Mouse (Mus musculus): Measurements from ENCODE around the gene Aoah.

Aoah gene

DNA sequence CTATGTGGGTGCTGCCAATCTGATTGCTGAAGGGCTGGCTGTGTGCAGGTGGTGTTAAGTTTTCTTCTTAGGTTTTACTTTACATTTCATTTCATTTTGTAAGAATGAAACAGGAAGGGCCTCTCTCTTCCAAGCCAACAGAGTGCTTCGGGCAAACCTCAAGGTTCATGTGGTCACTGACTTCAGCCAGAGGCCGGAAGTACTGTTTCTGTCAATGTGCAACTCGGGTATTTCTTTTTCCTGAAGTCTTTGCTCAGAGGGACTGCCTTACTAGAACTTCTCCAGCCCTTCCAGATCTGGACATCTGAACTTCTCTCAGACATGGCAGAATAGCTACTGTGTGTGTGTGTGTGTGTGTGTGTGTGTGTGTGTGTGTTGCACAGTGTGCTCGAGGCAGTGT is at the start of gene Aoah:
Gene Aoah (plus strand): TSS at position 213 of the 400 bp plus-strand sequence.
- DNase-seq (ENCODE audit: low read depth, low spot score), result no peak

DNA sequence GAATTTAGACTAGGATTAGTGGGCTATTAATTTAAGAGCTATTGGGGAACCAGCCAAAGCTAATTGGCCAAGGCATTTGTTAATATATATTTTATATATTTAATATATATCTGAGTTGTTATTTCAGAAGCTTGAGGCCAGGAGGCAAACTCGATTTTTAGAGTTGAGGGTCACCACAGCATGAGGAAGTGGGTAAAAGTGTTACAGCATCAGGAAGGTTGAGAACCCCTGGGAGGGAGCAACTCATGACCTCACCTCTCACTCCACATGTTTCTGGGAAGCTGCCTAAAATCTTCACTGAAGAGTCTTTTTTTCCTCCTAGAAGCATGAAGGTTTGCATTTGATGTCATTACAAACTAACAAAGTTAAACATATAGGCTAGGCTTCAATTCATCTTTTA is 39.1 kb upstream of the Aoah start:
- no peak for DNase-seq (ENCODE audit: low read depth, low spot score)

DNA sequence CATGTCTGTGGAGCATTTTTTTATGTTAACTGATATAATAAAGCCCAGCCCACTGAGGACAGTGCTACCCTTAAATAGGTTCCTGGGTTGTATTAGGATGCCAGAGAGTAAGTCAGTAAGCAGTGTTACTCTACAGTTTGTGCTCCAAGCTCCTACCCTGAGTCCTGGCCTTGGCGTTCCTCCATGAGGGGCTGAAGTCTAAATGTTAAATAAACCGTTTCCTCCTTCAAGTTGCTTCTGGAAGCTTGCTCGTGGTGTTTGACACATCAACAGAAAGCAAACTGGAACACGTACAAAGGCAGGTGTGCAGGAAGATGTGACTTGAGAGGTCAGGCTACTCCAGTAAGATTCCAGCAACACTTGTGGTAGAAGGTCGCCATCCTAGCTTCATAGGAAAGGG is 10.3 kb upstream of the Aoah start:
- no peak for DNase-seq (ENCODE audit: low read depth, low spot score)

DNA sequence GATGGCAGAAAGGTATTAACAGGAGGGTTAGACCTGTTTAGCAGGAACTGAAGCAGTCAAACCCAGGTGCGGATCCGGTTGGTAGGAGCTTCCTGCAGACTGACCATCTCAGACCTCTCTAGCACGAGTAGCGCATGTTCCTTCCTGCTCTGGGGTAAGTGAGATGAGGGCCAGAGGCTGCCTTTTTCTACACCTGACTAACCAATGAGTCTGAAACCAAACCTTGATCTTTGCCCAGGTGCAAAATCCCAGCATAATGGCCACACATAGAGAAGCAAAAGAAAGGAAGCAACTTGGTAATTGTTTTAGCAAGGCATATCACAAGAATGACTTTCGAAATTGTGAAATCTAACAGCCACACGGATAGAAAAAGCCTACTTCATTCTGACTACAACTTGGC is 9.9 kb upstream of the Aoah start:
- no peak for DNase-seq (ENCODE audit: low read depth, low spot score)

DNA sequence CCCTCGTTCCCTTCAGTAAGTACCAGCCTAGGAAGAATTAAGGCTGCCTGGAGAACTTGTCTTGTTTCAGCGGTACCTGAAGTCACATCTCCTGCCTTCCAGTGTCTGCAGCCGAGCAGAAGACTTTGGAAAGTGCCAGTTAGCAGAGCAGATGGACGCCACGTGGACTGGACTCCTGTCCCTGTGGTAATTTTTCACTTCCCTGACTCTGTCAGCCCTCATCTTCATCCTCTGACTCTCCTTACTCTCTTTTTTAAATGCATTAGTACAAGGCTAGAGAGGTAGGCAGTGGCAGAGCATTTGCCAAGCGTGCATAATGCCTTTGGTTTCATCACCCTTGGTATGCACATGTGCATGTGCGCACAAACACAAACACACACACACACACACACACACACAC is 8.0 kb upstream of the Aoah start:
- DNase-seq (ENCODE audit: low read depth, low spot score), result peak; percentile 61

DNA sequence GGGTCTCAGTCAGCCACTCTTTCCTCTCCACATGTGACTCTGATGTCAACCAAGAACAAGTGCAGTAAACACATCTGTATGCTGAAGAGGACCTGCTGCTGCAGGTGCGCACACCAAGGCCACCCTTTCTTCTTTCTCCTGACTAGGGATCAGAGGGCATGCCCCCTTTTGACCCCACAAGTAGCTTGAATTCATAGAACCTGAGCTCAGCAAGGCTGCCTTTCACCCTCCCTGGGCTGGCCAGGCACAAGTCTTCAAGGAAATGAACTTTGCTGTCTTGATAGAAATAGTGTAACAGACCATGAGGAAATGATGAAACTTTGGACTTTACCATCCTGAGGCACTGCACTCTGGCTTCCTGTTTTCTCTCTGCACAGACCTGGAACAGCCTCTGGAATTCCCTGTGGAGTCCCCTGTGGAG is 7.1 kb upstream of the Aoah start:
- DNase-seq (ENCODE audit: low read depth, low spot score), result no peak

DNA sequence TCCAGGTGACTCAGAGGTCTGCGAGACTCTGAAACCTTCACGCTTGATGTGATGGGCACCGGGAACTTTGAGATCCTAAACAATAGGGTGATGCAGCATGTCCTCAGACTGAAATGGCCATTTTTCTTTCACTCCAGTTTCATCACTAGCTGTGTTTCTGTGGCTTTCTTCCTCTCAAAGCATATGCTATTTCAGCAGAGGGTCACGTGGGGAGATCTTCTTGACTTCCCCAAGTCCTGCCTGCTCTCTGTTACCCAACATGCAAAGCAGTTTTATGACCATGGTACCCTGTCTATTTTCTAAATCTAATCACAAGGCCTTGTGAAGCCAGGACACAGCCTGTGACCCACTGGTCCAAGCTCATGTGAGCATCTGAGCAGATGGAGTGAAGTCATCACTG is 6.0 kb upstream of the Aoah start:
- DNase-seq (ENCODE audit: low read depth, low spot score), result no peak

DNA sequence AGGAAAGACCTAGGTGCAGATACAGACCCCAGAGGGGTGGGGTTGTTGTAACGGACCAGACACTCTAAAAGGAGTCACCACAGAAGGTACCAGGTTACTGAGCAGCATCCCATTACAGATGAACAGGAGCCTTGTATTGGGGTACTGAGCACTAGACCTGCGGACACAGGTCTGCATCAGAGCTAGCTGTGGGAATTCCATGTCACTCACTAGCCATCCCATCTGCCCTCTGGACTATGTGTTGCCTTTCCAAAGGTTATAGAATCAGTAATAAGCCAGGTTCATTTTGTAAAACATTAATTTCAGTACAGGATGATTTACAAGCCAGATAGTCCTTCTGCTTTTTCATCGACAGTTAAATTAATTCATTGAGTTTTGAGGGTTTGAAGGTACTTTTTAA is 2.7 kb downstream of the Aoah start:
- DNase-seq (ENCODE audit: low read depth, low spot score), result no peak

DNA sequence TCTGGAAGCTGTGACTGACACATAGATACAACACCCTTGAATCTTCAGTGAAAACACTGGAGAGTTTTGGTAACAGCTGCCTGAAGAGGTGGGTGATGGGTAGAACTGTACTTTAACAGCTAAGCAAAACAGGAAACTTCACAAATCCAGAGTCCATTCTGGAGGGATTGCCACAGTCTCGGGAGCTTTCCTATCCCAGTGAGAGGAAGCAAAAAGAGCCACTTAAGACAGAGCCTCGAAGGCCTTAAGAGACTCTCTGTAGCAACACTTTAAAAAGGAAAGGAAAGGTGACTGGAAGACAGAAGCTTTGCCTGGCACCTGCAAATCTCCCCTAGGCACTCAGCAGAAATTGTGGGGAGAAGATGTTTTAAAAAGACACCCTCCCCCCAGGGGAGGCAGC is 4.6 kb downstream of the Aoah start:
- DNase-seq (ENCODE audit: low read depth, low spot score), result no peak

DNA sequence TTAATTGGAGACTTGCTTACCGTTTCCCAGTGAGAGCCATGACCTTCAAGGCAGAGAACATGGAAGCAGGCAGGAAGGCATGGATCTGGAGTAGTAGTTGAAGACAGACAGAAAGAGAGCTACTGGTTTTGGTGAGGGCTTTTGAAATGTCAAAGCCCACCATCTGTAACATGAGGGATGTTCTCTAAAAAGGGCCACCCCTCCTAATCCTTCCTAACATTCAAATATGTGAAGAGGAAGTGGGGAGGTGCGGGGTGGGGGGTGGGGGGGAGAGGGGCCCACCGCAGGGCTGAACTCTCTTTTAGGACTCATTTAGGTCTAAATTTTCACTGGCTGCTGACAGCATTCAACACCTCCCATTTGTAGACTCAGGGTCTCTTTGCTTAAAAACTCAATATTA is 5.9 kb downstream of the Aoah start:
- DNase-seq (ENCODE audit: low read depth, low spot score), result no peak

DNA sequence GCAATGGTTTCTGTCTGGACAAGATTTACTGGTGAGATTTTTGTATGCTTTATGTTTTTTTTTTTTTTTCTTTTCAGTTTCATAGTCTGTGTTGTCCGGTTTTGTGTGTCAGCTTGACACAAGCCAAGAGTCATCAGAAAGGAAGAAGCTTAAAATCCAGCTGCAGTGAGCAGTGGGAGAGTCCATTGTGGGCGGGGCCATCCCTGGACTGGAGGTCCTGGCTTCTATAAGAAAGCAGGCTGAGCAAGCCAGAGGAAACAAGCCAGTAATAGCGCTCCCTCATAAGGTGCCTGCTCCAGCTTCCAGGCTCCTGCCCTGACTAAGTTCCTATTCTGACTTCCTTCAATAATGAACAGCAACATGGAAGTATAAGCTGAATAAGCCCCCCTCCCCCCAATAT is 6.7 kb downstream of the Aoah start:
- no peak for DNase-seq (ENCODE audit: low read depth, low spot score)

DNA sequence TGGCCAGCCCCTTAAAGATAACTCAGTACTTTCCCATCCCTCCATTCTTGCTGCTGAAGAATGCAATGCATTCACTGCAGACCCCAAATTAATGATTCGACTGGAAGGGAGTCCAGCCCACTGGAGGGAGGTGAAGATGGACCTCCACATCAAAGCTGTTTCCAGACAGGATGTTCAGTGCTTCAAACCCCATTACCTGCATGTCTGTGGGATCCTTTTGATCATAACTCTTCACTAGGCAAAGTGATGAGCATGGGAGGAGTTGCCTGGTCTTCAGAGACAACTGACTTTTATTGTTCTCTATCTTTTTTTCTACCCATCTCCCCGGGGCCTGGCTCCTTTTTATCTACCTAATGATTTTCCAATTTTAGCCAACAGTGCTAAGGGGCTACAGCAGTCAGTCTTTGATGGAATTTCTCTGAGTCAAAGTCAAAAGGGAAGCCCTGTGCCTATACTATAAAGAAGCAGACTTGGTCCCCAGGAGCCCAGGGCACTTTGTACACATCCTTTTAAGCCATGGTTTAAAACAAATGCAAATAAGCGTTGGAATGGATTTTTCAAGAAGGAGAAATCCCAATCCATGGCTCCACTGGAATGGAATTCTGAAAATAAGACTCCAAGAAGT is 18.0 kb downstream of the Aoah start:
- DNase-seq (ENCODE audit: low read depth, low spot score), result no peak

DNA sequence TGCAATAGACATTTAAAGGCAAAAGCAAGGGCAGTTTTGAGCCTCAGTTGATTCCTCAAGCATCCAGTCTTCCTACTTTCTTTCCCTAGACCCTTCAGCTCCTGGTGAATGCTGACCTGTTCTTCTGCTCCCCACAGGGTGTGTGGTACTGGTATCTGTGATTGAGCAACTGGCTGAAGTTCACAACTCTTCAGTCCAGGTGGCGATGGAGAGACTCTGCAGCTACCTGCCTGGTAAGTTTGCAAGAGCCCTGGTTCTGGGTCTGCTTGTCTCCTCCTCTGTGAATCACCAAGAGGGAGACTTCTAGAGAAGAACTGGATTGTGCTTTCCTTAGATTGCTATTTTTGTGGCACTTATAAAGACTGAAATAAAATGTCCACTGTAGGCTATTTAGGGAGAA is 22.5 kb downstream of the Aoah start:
- DNase-seq (ENCODE audit: low read depth, low spot score), result no peak

DNA sequence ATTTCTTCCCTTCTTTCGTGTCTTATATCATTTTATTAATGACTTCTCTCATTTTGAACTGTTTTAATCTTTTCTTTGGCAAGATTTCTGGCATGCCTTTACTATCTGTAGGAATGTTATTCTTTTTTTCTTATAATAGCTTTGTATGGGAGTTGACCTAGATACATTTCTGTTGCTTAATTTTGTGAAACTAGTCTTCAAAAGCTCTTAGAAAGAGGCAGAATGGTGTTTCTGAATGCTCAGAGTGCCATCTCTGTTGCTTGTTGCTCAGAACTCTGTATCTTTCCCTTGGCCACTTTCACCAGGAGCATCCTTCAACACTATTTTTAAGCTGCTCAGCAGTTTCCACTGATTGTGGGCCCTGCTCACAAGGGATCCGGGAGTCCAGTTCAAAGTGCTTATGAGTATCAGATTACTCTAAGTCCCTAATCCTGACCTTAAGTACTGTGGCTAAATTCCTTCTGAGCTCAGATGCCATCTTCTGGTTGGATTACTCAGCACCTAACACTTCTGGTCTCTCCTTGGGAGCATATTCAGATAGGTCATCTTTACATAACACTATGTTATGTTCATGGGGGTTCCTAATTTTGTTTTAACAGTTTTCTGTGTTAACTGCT is 26.9 kb downstream of the Aoah start:
- peak; percentile 47 for DNase-seq (ENCODE audit: low read depth, low spot score)

DNA sequence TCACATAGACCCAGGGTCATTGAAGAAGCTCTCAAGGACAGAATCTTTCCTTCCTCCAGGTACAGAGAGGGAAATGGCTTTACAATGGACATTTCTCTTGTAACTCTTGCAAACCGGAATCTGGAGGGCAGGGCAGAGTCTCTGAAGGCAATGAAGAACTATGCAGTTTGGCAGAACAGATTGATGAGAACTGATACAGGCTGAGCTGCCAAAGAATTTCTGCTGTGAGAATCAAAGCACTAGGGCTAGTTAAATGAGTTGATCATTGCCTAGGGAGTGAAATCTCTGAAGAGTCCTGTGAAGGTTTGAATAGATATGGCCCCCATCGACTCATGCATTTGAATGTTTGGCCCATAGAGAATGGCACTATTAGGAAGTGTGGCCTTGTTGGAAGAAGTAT is 34.8 kb downstream of the Aoah start:
- no peak for DNase-seq (ENCODE audit: low read depth, low spot score)

DNA sequence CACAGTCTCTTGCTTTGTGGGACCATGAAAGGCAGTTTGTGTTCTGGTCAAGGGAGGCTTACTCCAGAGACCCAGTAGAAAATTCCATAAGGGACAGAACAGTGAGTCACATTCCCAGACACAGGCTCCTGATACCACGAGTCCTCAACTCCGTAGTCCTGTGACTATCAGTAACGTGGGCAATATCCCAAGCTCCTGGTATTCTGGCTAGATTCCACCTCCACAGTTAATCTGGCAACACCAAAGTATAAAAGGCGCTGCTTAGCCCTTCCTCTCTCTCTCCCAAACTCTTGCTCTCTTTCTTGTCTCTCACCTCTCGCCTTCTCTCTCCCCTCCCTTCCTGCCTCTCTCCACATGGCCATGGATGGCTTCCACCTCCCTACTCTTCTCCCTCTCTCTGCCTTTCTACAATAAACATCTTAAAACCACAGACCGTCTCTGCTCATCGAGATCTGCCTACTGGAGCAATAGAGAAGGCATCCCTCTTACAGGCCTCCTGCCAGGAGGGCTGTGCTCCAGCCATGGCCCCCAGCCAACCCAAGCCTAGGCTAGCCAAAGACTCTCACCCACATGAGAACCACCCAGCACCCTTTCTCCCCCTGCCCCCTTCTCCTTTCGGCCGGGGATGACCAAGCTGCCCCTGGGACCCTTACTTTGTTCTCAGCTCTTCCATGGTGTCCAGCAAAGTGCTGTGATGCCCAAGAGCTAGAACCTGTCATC is 35.4 kb downstream of the Aoah start:
- DNase-seq (ENCODE audit: low read depth, low spot score), result no peak

DNA sequence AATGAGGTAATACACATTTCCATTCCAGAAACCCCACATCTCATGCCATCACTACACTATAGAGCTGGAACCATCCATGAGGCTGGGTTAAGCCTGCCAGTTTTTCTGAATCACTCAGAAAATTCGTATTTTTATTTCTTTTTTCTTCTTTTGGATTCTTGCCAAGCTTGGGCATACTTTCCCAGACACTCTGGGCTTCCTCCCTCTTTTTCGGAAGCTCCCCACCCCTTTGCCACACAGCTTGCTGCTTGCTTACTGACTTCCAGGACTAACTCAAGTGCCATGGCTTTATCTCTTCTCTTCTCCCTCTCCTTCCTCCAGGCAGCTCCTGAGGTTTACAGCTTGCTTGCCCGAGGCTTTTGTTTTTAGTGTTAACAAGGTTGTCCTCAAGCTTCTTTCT is 62.0 kb downstream of the Aoah start:
- peak; percentile 19 for DNase-seq (ENCODE audit: low read depth, low spot score)

DNA sequence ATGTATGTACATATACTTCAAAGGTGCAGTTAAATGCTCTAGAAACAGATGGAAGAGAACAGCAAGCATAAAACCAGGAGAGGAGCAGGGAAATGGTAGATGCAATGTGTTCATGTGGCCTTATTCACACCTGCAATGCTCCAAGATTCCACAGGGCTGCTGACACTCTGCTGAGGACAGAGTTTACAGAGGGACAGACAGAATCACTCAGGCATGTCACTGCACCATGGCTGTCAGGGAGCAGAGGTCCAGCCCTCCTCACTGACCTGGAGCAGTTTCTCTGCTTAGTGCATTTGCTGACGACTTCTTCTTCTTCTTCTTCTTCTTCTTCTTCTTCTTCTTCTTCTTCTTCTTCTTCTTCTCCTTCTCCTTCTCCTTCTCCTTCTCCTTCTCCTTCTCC is 105.5 kb downstream of the Aoah start:
- no peak for DNase-seq (ENCODE audit: low read depth, low spot score)

DNA sequence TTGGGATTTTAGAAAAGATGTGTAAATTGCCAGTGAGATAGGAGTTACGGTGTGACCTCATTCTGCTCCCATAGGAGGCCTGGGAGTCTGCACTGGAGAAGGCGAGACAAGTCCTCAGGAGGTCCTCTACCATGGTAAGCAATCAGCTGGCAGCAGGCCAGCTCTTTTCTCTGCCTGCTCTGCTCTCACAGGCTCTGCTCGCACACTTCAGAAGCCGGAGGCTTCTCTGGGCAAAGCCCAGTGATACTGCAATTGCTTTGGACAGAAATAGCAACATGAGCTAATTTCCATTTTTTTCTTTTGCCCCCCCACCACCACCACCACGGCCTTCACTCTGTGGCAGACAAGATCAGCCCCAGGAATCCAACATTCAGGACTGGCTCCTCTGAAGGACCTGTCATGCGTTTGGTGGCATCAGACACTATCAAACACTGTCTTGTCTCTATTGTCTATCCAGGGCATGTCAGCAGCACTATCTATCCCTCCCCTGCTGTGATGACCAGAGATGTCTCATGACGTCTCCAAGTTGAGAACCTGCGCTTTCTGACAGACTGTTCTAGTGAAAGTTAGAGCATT is 106.6 kb downstream of the Aoah start:
- peak; percentile 88 for DNase-seq (ENCODE audit: low read depth, low spot score)

DNA sequence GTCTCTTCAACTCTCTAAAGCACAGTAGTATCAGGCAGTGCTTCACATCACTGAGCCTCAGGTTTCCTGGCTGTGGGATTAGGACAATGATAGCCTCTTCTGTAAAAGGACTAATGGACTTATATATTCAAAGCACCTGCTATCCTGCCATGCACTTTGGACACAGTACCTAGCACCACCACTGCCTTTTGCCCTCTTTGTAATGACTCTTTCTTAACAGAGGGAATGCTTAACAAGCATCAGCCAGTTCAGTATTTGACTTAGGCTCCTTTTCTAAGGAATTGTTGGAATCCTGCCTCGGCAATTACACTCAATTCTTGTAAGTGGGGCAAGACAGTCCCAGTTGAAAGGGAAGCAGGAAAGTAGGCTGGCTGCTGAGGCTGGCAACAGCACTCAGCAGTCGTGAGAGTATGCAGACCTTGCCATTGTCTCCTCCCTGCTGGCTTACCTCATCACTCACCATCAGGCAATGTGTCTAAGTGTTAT is 107.1 kb downstream of the Aoah start:
- DNase-seq (ENCODE audit: low read depth, low spot score), result peak; percentile 72

DNA sequence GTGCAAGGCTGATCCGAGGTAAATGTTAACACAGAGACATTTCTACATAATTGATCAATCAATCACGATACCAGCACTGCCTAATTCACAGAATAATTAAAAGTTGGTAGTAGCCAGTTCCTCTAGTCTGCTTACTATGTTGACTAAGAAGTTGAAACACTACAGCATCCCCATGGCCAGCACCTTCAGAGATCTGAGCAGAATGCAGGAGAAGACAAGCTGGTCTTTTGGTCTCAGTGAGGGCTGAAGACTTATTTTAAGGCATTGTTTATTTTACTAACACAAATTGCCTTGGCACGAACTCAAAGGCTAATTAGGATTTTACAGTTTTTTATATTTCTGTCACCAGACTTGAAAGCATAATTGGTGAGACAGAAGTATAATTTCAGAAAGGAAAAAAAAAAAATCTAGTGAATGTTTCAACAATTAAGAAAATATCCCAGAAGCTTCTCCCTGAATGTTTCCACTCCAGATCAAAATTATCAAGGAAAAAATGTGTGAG is 107.8 kb downstream of the Aoah start:
- peak; percentile 27 for DNase-seq (ENCODE audit: low read depth, low spot score)

DNA sequence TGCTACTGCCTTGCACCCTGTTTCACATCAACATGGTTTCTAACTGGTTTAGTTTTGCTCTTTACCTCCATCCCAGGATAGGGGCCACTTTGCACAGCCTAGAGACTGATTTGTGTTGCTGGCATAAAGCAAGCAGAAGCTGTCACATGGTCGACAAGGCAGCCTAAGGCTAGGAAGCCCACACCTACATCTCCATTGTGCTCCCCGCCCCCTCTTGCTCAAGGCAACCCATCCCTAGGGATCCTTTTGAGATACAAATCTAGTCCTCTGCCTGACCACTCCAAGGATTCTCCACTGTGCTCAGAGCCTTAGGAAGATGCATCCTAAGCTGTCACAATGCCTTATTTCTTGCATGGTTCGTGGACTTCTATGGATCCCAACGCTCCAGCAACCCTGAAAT is 110.2 kb downstream of the Aoah start:
- DNase-seq (ENCODE audit: low read depth, low spot score), result no peak

DNA sequence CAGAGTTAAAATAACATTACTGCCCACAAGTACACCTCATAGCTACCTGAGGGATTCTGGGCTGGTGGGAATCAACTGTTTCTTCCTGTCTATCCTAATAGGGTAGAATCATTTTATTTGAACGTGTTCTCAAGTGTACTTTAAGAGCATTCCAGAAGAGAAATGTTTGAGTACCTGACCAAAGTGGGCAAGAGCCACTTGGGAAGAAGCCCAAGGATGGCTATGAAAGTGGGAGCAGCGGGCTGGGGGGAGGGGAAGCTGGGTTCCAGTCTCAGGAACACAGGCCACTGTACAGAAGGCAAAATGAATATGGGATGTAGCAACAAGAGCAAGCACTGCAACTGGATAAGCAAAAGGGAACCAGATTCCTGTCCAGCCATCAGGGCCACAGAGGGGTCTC is 111.3 kb downstream of the Aoah start:
- DNase-seq (ENCODE audit: low read depth, low spot score), result no peak
